17 mouse cellular contexts compared by ENCODE assay signal in genomic region chr9:27617096-27617839, GRCm38 (mm10).
DNase-seq lines count a peak whose midpoint lies in the region; ATAC-seq and TF ChIP-seq lines count a peak whose summit lies in the region.
"Had no signal": no experiment of that assay in that cellular context is flagged by ENCODE, and none has a peak within 500 bp of the region (broad histone marks: within the 10 kb centered on the region; RNA-seq: fewer than 3 reads in every experiment).

No protein-coding gene starts in this region.

- H3K36me3 ChIP-seq in forebrain, embryonic 14.5 days (ENCODE audit: control insufficient read depth, insufficient read depth, low read length) = no peaks in the 10 kb centered on the region
- H3K36me3 ChIP-seq in forebrain, embryonic 10.5 days (replicated peaks) = no peaks in the 10 kb centered on the region
- no peaks in the 10 kb centered on the region for H3K36me3 ChIP-seq in forebrain, postnatal 0 days (ENCODE audit: insufficient read depth)
- no peaks in the 10 kb centered on the region for H3K36me3 ChIP-seq in limb, embryonic 13.5 days
- H3K36me3 ChIP-seq in heart, adult 2 months (ENCODE audit: control insufficient read depth, insufficient read depth, low read length) = no peaks in the 10 kb centered on the region
- H3K36me3 ChIP-seq: embryonic facial prominence, embryonic 15.5 days; G1E; liver, embryonic 15.5 days had no signal

- peak overlapping the region; percentile 17; the same call in 1 of the 2 replicates for H3K27ac ChIP-seq in forebrain, embryonic 14.5 days (ENCODE audit: low read depth, low read length)
- no peak overlapping the region for H3K27ac ChIP-seq in forebrain, embryonic 10.5 days
- H3K27ac ChIP-seq in forebrain, postnatal 0 days (ENCODE audit: low read depth, low read length) = no peak overlapping the region
- H3K27ac ChIP-seq in limb, embryonic 13.5 days = no peak overlapping the region
- H3K27ac ChIP-seq in heart, adult 2 months = no peak overlapping the region
- H3K27ac ChIP-seq: embryonic facial prominence, embryonic 15.5 days; left cerebral cortex, adult 2 months; liver, embryonic 15.5 days had no signal

- H3K27me3 ChIP-seq in forebrain, embryonic 14.5 days (replicated peaks; ENCODE audit: control insufficient read depth, insufficient read depth, low read length) = no peaks in the 10 kb centered on the region
- no peaks in the 10 kb centered on the region for H3K27me3 ChIP-seq in forebrain, embryonic 10.5 days (ENCODE audit: poor library complexity, severe bottlenecking)
- H3K27me3 ChIP-seq in forebrain, postnatal 0 days (ENCODE audit: insufficient read depth, low read length) = no peaks in the 10 kb centered on the region
- H3K27me3 ChIP-seq in limb, embryonic 13.5 days = peaks cover 18% of the 10 kb centered on the region
- H3K27me3 ChIP-seq in heart, adult 2 months (ENCODE audit: control insufficient read depth, insufficient read depth, low read length) = no peaks in the 10 kb centered on the region
- H3K27me3 ChIP-seq: embryonic facial prominence, embryonic 15.5 days; liver, embryonic 15.5 days had no signal

- no peak overlapping the region for H3K9ac ChIP-seq in forebrain, embryonic 14.5 days (ENCODE audit: low read length)
- H3K9ac ChIP-seq in forebrain, postnatal 0 days = no peak overlapping the region
- no peak overlapping the region for H3K9ac ChIP-seq in limb, embryonic 13.5 days
- H3K9ac ChIP-seq in heart, adult 2 months (ENCODE audit: low read depth, low read length) = no peak overlapping the region
- H3K9ac ChIP-seq: embryonic facial prominence, embryonic 15.5 days; liver, embryonic 15.5 days had no signal

- TF ChIP-seq EP300 in heart, adult 2 months (IDR thresholded peaks at IDR 0.05; ENCODE audit: insufficient read depth, low read depth, low read length) = no peak

- H3K79me2 ChIP-seq in heart, adult 2 months (replicated peaks; ENCODE audit: control insufficient read depth, insufficient read depth, low read length) = no peaks in the 10 kb centered on the region

- H3K4me2 ChIP-seq in forebrain, embryonic 14.5 days (ENCODE audit: low read length) = no peak overlapping the region
- H3K4me2 ChIP-seq in forebrain, postnatal 0 days (ENCODE audit: low read depth) = no peak overlapping the region
- no peak overlapping the region for H3K4me2 ChIP-seq in limb, embryonic 13.5 days (replicated peaks)
- H3K4me2 ChIP-seq: embryonic facial prominence, embryonic 15.5 days; liver, embryonic 15.5 days had no signal

- intact Hi-C loops in left cerebral cortex, postnatal 4 days (cut with DNase I) = no loop called here
- intact Hi-C loops in left cerebral cortex, postnatal 10 days (cut with DNase I) = no loop called here
- intact Hi-C loops in heart, adult 2 months (cut with DNase I) = no loop called here

- WGBS in forebrain, embryonic 14.5 days = 23% methylated on average over 7 of the region's 7 CpGs
- WGBS in forebrain, embryonic 10.5 days = 65% methylated on average over 7 of the region's 7 CpGs
- 18% methylated on average over 7 of the region's 7 CpGs for WGBS in forebrain, postnatal 0 days
- 36% methylated on average over 7 of the region's 7 CpGs for WGBS in limb, embryonic 13.5 days
- 28% methylated on average over 7 of the region's 7 CpGs for WGBS in heart, adult 2 months

- peak; percentile 67 for ATAC-seq in forebrain, embryonic 14.5 days
- peak; percentile 64 for ATAC-seq in forebrain, postnatal 0 days
- 0 out of 2 replicates have a peak, but pooled peaks have one; percentile 48 for ATAC-seq in limb, embryonic 13.5 days (ENCODE audit: low FRiP score, low read depth)
- ATAC-seq in megakaryocyte, adult 5-6 weeks (ENCODE audit: poor library complexity, severe bottlenecking) = no peak
- ATAC-seq: inflammation-experienced regulatory T-cells, adult 6 months; midbrain, embryonic 16.5 days had no signal

- TF ChIP-seq CTCF in forebrain, postnatal 0 days (IDR thresholded peaks at IDR 0.05; ENCODE audit: low read depth) = no peak
- no peak for TF ChIP-seq CTCF in heart, adult 2 months (IDR thresholded peaks at IDR 0.05)

- H3K4me1 ChIP-seq in forebrain, embryonic 14.5 days (ENCODE audit: control insufficient read depth, insufficient read depth, low read length) = peaks cover 11% of the 10 kb centered on the region; the same call in 1 of the 2 replicates
- H3K4me1 ChIP-seq in forebrain, embryonic 10.5 days = peaks cover 4% of the 10 kb centered on the region; the same call in 1 of the 2 replicates
- 0 out of 2 replicates have a peak, but pooled peaks cover 5% of the 10 kb centered on the region for H3K4me1 ChIP-seq in forebrain, postnatal 0 days (ENCODE audit: insufficient read depth)
- H3K4me1 ChIP-seq in limb, embryonic 13.5 days = peaks cover 11% of the 10 kb centered on the region; the same call in 1 of the 2 replicates
- H3K4me1 ChIP-seq in heart, adult 2 months (ENCODE audit: control insufficient read depth, insufficient read depth, low read length) = no peaks in the 10 kb centered on the region
- H3K4me1 ChIP-seq: liver, embryonic 15.5 days had no signal

- peak; percentile 61 for DNase-seq in forebrain, embryonic 14.5 days (ENCODE audit: low spot score)
- no peak for DNase-seq in forebrain, embryonic 10.5 days (ENCODE audit: extremely low spot score, low spot score)
- peak; percentile 61 for DNase-seq in left cerebral cortex, postnatal 4 days
- no peak for DNase-seq in left cerebral cortex, postnatal 10 days (ENCODE audit: extremely low spot score in 1 of 2, low spot score in 2 of 2)
- DNase-seq in forebrain, postnatal 0 days = peak; percentile 52
- DNase-seq in heart, adult 2 months = no peak
- DNase-seq: adrenal gland, adult 8-10 months; heart, adult 18-20 months; lung, postnatal 4 days had no signal

- no peaks in the 10 kb centered on the region for H3K9me3 ChIP-seq in forebrain, embryonic 14.5 days (replicated peaks; ENCODE audit: control insufficient read depth, low read length)
- no peaks in the 10 kb centered on the region for H3K9me3 ChIP-seq in forebrain, embryonic 10.5 days
- H3K9me3 ChIP-seq in forebrain, postnatal 0 days (ENCODE audit: low read length) = no peaks in the 10 kb centered on the region
- H3K9me3 ChIP-seq in limb, embryonic 13.5 days = no peaks in the 10 kb centered on the region
- H3K9me3 ChIP-seq: embryonic facial prominence, embryonic 15.5 days; G1E; liver, embryonic 15.5 days had no signal

- no peak overlapping the region for H3K4me3 ChIP-seq in forebrain, embryonic 14.5 days (ENCODE audit: low read depth, low read length)
- no peak overlapping the region for H3K4me3 ChIP-seq in forebrain, embryonic 10.5 days
- H3K4me3 ChIP-seq in forebrain, postnatal 0 days (ENCODE audit: low read depth, low read length) = no peak overlapping the region
- no peak overlapping the region for H3K4me3 ChIP-seq in limb, embryonic 13.5 days
- no peak overlapping the region for H3K4me3 ChIP-seq in heart, adult 2 months
- H3K4me3 ChIP-seq: embryonic facial prominence, embryonic 15.5 days; left cerebral cortex, adult 2 months; liver, embryonic 15.5 days had no signal

- TF ChIP-seq POLR2A in heart, adult 2 months (IDR thresholded peaks at IDR 0.05; ENCODE audit: insufficient read depth, low read depth, low read length) = no peak

Comparison
In these comparisons a context has a peak if more than half of its experiments do, and no peak if none do; other contexts are left out.
1. DNase-seq: peak in forebrain, embryonic 14.5 days (single experiment), left cerebral cortex, postnatal 4 days (single experiment) and forebrain, postnatal 0 days (single experiment); none in forebrain, embryonic 10.5 days (single experiment), left cerebral cortex, postnatal 10 days (0 of 2) and heart, adult 2 months (0 of 2).